Mouse (Mus musculus) midbrain, embryonic 10.5 days (tissue): ENCODE results near the gene 6030408B16Rik. TPM values are rescaled to one million over a fixed set of nuclear protein-coding genes. Genes with fewer than 3 reads are reported as not detected.
"Not testable (repeated sequence)": the region's sequence is repeated elsewhere in the genome, so short reads cannot be mapped to it uniquely, and the experiment has no call there.

Experiments
- DNase-seq: peaks from one replicate; pipeline ENCODE4 v3.0.0-alpha.2; 2017; ENCODE audit warnings: low spot score
- H3K27ac ChIP-seq: fragments of 300-500 bp; sonication (generic); replicated peaks from 2 replicates; pipeline ENCODE4 v1.5.1; 2016; ENCODE audit warnings: mild to moderate bottlenecking
- H3K27me3 ChIP-seq: fragments of 300-500 bp; sonication (generic); 2 replicates; pipeline ENCODE4 v1.6.1; 2016; ENCODE audit warnings: low read depth, mild to moderate bottlenecking; ENCODE audit not compliant: poor library complexity, severe bottlenecking
- H3K36me3 ChIP-seq: fragments of 300-500 bp; sonication (generic); 2 replicates; pipeline ENCODE4 v1.6.1; 2016; ENCODE audit warnings: mild to moderate bottlenecking, moderate library complexity
- H3K4me1 ChIP-seq: fragments of 300-500 bp; sonication (generic); 2 replicates; pipeline ENCODE4 v1.6.1; 2016
- H3K4me3 ChIP-seq: fragments of 300-500 bp; sonication (generic); 2 replicates; pipeline ENCODE4 v1.5.1; 2016; ENCODE audit warnings: mild to moderate bottlenecking, moderate library complexity
- H3K9me3 ChIP-seq: fragments of 300-500 bp; sonication (generic); replicated peaks from 2 replicates; pipeline ENCODE4 v1.6.1; 2016; ENCODE audit warnings: mild to moderate bottlenecking
- WGBS: fragments of 180-500 bp; shearing (Covaris S2); methylation state at CpG from one replicate; pipeline ENCODE4 v1.1.7; 2016; 5-methylcytosine and 5-hydroxymethylcytosine counted together
- polyA plus RNA-seq: library from polyadenylated mRNA; unstranded; fragments of >200 nt; fragmentation: Nextera tagmentation; extraction: Ambion mirVana; gene quantifications from 2 replicates; pipeline ENCODE4 v1.2.1, GENCODE M21; 2016

The 6030408B16Rik gene
- polyA plus RNA-seq, 1 experiment from 2014 or later = 0.06 TPM

- Histone ChIP-seq H3K27ac (no peak overlapping the region), H3K27me3 (0 out of 2 replicates have a peak, but pooled peaks cover 12% of the 10 kb centered on the region), H3K4me3 (no peak overlapping the region), H3K36me3 (no peaks in the 10 kb centered on the region), H3K9me3 (no peaks in the 10 kb centered on the region), H3K4me1 (peaks cover 10% of the 10 kb centered on the region)
- 71% methylated on average over 5 of the region's 5 CpGs for WGBS
- no peak for DNase-seq
These were observed 28.1 kb downstream of the 6030408B16Rik start for GRCm38 (mm10) chr15:101321126-101321525.

DNA sequence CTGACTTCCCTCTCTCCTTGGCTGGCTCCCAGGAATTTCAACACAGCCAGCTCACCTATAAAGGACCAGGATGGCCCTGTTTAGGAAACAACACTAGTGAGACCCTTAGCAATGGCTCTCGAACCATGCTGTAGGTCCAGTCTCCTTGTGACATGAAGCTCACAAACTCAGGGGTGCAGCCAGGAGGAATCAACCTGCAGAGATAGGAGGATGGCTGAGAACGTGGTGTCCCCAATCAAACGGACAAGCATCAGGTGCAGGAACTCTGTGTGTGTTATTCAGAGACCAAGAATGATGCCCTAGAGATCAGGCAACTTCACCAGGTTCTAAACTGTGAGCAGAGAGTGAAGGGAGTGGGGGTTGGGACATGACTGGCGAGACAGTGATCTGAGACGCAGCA lies 29.1 kb downstream of the 6030408B16Rik start:
- Histone ChIP-seq H3K4me1 (peaks cover 6% of the 10 kb centered on the region; the same call in 1 of the 2 replicates), H3K9me3 (no peaks in the 10 kb centered on the region), H3K36me3 (no peaks in the 10 kb centered on the region), H3K4me3 (no peak overlapping the region), H3K27ac (no peak overlapping the region), H3K27me3 (0 out of 2 replicates have a peak, but pooled peaks cover 5% of the 10 kb centered on the region)
- no peak for DNase-seq
- 89% methylated on average over 5 of the region's 5 CpGs for WGBS

DNA sequence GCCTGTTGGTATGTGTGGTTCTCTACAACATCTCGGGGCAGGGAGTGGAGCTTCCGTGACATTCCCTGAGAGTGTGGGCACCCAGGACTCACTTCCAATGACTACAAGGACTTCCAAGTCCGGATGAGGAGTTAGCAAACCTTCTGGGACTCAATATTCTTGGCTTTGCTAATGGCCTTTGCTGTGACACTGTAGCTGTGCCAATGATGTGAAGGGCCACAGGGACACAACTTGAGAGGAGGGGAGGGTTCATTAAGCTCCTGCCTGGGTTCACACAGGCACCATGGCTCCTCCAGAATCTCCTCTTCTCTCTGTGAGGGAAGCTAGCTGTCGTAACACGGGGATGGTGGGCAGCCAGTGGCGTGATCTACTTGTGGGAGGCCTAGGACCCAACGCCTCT lies 29.6 kb downstream of the 6030408B16Rik start:
- 93% methylated on average over 7 of the region's 7 CpGs for WGBS
- no peak for DNase-seq
- H3K27me3 ChIP-seq = no peaks in the 10 kb centered on the region

GRCm38 (mm10) chr15:101323511-101323910 lies 30.5 kb downstream of the 6030408B16Rik start:
- H3K4me3 ChIP-seq = no peak overlapping the region
- WGBS = 95% methylated on average over 5 of the region's 5 CpGs
- H3K4me1 ChIP-seq = peaks cover 6% of the 10 kb centered on the region; the same call in 1 of the 2 replicates
- no peaks in the 10 kb centered on the region for H3K36me3 ChIP-seq
- no peak for DNase-seq
- no peaks in the 10 kb centered on the region for H3K27me3 ChIP-seq
- H3K27ac ChIP-seq = no peak overlapping the region
- H3K9me3 ChIP-seq = no peaks in the 10 kb centered on the region

More for the DNA sequence above, 29.6 kb downstream of the 6030408B16Rik start:
- no peaks in the 10 kb centered on the region for H3K9me3 ChIP-seq
- no peaks in the 10 kb centered on the region for H3K36me3 ChIP-seq
- no peak overlapping the region for H3K27ac ChIP-seq
- no peak overlapping the region for H3K4me3 ChIP-seq
- H3K4me1 ChIP-seq = peaks cover 6% of the 10 kb centered on the region; the same call in 1 of the 2 replicates

DNA sequence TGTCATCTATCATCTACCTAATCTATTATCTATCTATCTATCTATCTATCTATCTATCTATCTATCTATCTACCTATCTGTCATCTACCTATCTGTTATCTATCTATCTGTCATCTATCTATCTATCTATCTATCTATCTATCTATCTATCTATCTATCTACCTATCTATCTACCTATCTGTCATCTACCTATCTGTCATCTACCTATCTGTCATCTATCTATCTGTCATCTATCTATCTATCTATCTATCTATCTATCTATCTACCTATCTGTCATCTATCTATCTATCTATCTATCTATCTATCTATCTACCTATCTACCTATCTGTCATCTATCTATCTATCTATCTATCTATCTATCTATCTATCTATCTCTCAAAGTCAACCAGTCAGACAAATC lies 31.4 kb downstream of the 6030408B16Rik start:
- H3K27ac ChIP-seq, H3K4me1 ChIP-seq, H3K4me3 ChIP-seq, H3K27me3 ChIP-seq, DNase-seq, H3K9me3 ChIP-seq, H3K36me3 ChIP-seq: not testable (repeated sequence)

GRCm38 (mm10) chr15:101325991-101326534 lies 33.1 kb downstream of the 6030408B16Rik start:
- H3K27ac ChIP-seq = no peak overlapping the region
- no peaks in the 10 kb centered on the region for H3K36me3 ChIP-seq
- no peak for DNase-seq
- peaks cover 10% of the 10 kb centered on the region for H3K4me1 ChIP-seq
- no peaks in the 10 kb centered on the region for H3K9me3 ChIP-seq
- H3K27me3 ChIP-seq = no peaks in the 10 kb centered on the region
- H3K4me3 ChIP-seq = no peak overlapping the region
- WGBS = 39% methylated on average over 10 of the region's 10 CpGs

- no peak overlapping the region for H3K27ac ChIP-seq
- WGBS = 6% methylated on average over 6 of the region's 6 CpGs
- H3K9me3 ChIP-seq = no peaks in the 10 kb centered on the region
- DNase-seq = peak; percentile 80
- H3K4me3 ChIP-seq = no peak overlapping the region
- H3K4me1 ChIP-seq = peaks cover 10% of the 10 kb centered on the region
- H3K36me3 ChIP-seq = no peaks in the 10 kb centered on the region
- H3K27me3 ChIP-seq = no peaks in the 10 kb centered on the region
These were observed 34.3 kb downstream of the 6030408B16Rik start for GRCm38 (mm10) chr15:101327282-101327681.

DNA sequence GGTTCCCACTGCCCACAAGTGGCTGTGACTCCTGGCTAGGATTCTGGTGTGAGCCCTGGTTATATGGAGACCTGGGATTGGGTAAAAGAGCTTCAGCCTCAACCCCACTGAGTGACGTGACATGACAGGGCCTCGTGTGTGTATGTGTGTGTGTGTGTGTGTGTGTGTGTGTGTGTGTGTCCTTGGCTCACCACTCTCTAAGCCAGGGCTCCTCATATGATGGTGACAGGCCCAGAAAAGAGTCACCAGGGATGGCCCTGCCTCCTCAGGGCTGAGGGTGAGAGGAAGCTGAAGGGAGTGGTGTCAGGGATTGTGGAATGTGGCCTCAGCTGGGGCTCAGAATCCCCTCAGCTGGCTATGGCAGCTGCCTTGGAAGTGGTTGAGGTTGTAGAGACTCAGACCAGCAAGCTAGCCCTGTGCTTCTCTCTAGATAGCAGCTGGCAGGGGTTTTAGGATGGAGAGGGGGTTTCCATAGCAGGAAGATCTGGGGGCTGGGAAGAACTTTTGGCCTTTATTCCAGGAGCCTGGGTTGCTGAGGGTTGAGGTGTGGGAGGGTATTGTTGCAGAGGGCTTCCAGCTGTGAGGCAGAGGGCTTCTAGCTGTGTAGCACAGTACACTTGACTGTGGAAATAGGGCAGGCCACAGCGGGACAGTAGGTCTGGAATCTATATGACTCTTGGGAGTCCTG lies 36.0 kb downstream of the 6030408B16Rik start:
- no peak overlapping the region for H3K27ac ChIP-seq
- H3K4me3 ChIP-seq = no peak overlapping the region
- H3K27me3 ChIP-seq = no peaks in the 10 kb centered on the region
- H3K9me3 ChIP-seq = no peaks in the 10 kb centered on the region
- DNase-seq = no peak
- no peaks in the 10 kb centered on the region for H3K36me3 ChIP-seq
- H3K4me1 ChIP-seq = peaks cover 10% of the 10 kb centered on the region
- 62% methylated on average over 3 of the region's 3 CpGs for WGBS

GRCm38 (mm10) chr15:101329564-101329892 lies 36.5 kb downstream of the 6030408B16Rik start:
- WGBS = 61% methylated on average over 3 of the region's 3 CpGs
- DNase-seq = no peak
- no peak overlapping the region for H3K27ac ChIP-seq
- no peaks in the 10 kb centered on the region for H3K27me3 ChIP-seq
- peaks cover 10% of the 10 kb centered on the region for H3K4me1 ChIP-seq
- no peaks in the 10 kb centered on the region for H3K36me3 ChIP-seq
- H3K9me3 ChIP-seq = no peaks in the 10 kb centered on the region
- no peak overlapping the region for H3K4me3 ChIP-seq

DNA sequence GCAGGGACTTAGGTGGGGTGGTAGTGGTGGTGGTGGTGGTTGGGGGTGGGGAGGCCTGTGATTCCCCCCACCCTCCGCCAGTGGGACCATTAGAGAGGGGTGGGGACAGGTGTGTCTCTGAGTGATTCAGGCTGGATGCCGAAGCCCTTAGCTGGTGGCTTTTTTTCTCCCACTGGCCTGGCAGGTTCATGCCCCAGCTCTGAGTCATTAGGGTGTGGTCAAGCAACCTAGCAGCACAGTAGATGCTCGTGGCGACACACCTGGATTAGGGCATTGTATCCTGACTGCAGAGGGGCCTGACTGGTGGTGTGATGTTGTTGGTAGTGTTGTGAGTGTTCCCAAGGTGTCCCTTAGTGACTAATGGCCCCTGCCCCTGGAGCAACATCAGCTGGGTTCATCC lies 38.1 kb downstream of the 6030408B16Rik start:
- WGBS = 88% methylated on average over 4 of the region's 4 CpGs
- no peak for DNase-seq
- no peaks in the 10 kb centered on the region for H3K9me3 ChIP-seq
- peaks cover 9% of the 10 kb centered on the region for H3K4me1 ChIP-seq
- H3K27me3 ChIP-seq = no peaks in the 10 kb centered on the region
- H3K27ac ChIP-seq = no peak overlapping the region
- H3K36me3 ChIP-seq = no peaks in the 10 kb centered on the region
- no peak overlapping the region for H3K4me3 ChIP-seq

- H3K36me3 ChIP-seq = no peaks in the 10 kb centered on the region
- no peak for DNase-seq
- no peak overlapping the region for H3K4me3 ChIP-seq
- H3K27ac ChIP-seq = no peak overlapping the region
- no peaks in the 10 kb centered on the region for H3K9me3 ChIP-seq
- 63% methylated on average over 4 of the region's 4 CpGs for WGBS
- H3K4me1 ChIP-seq = peaks cover 18% of the 10 kb centered on the region
- peaks cover 10% of the 10 kb centered on the region; the same call in 1 of the 2 replicates for H3K27me3 ChIP-seq
These were observed 39.4 kb downstream of the 6030408B16Rik start for GRCm38 (mm10) chr15:101332370-101332769.

DNA sequence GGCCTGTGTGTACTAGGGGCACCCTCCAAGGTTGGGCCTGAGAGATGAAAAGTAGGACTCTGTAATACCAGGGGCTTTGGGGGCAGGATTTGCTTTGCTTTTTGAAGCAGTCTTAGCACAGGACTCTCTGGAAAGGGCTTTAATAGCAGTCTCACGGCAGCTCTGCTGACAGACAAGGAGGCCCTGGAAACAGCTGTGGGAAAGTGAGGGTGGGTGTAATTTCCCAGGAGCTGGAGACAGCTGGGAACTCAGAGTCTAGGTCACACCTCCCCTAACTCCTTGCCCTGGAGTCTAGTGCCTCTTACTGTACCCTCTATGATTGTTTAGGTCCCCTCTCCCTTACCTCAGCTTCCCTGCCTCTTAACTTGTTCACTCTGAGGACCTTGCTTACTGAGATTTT lies 40.2 kb downstream of the 6030408B16Rik start:
- H3K27ac ChIP-seq = no peak overlapping the region
- H3K4me1 ChIP-seq = peaks cover 18% of the 10 kb centered on the region
- DNase-seq = no peak
- H3K36me3 ChIP-seq = no peaks in the 10 kb centered on the region
- 48% methylated on average over 1 of the region's 1 CpGs for WGBS
- H3K9me3 ChIP-seq = no peaks in the 10 kb centered on the region
- H3K4me3 ChIP-seq = no peak overlapping the region
- peaks cover 10% of the 10 kb centered on the region; the same call in 1 of the 2 replicates for H3K27me3 ChIP-seq

- Histone ChIP-seq H3K9me3 (no peaks in the 10 kb centered on the region), H3K27ac (no peak overlapping the region), H3K36me3 (no peaks in the 10 kb centered on the region), H3K4me3 (no peak overlapping the region), H3K27me3 (peaks cover 10% of the 10 kb centered on the region; the same call in 1 of the 2 replicates), H3K4me1 (peaks cover 18% of the 10 kb centered on the region)
- 64% methylated on average over 4 of the region's 4 CpGs for WGBS
- no peak for DNase-seq
These were observed 40.6 kb downstream of the 6030408B16Rik start for GRCm38 (mm10) chr15:101333648-101334047.
